Mouse (Mus musculus) forebrain, embryonic 14.5 days (tissue): ENCODE results near the gene Olfr1443. TPM values are rescaled to one million over a fixed set of nuclear protein-coding genes. Genes with fewer than 3 reads are reported as not detected.
"Not testable (repeated sequence)": the region's sequence is repeated elsewhere in the genome, so short reads cannot be mapped to it uniquely, and the experiment has no call there.

Source experiments
- ATAC-seq: fragments of 200-750 bp; cut with Nextera tagmentation; 2 replicates; pipeline ENCODE4 v1.8.0; 2017; ENCODE audit warnings: mild to moderate bottlenecking, moderate library complexity
- DNase-seq: peaks from one replicate; pipeline ENCODE4 v3.0.0-alpha.2; 2015; ENCODE audit warnings: low spot score
- H3K27ac ChIP-seq: fragments of 300-500 bp; sonication (generic); 2 replicates; pipeline ENCODE4 v1.5.1; 2014; ENCODE audit warnings: low read depth, mild to moderate bottlenecking, control low read depth, low read length, moderate library complexity
- H3K27me3 ChIP-seq: fragments of 300-500 bp; sonication (generic); replicated peaks from 2 replicates; pipeline ENCODE4 v1.6.1; 2014; ENCODE audit warnings: low read length, control low read depth, mixed read lengths; ENCODE audit not compliant: control insufficient read depth, insufficient read depth
- H3K36me3 ChIP-seq: fragments of 300-500 bp; sonication (generic); 2 replicates; pipeline ENCODE4 v1.6.1; 2014; ENCODE audit warnings: low read length, control low read depth; ENCODE audit not compliant: control insufficient read depth, insufficient read depth
- H3K4me1 ChIP-seq: fragments of 300-500 bp; sonication (generic); 2 replicates; pipeline ENCODE4 v1.6.1; 2014; ENCODE audit warnings: antibody characterized with exemption, low read length, control low read depth; ENCODE audit not compliant: control insufficient read depth, insufficient read depth
- H3K4me2 ChIP-seq: fragments of 300-500 bp; sonication (generic); 2 replicates; pipeline ENCODE4 v1.6.1; 2014; ENCODE audit warnings: mild to moderate bottlenecking, control low read depth, low read length
- H3K4me3 ChIP-seq: fragments of 300-500 bp; sonication (generic); 2 replicates; pipeline ENCODE4 v1.5.1; 2014; ENCODE audit warnings: low read depth, low read length, control low read depth
- H3K9ac ChIP-seq: fragments of 300-500 bp; sonication (generic); 2 replicates; pipeline ENCODE4 v1.6.1; 2014; ENCODE audit warnings: mild to moderate bottlenecking, low read length, control low read depth, moderate library complexity
- H3K9me3 ChIP-seq: fragments of 300-500 bp; sonication (generic); replicated peaks from 2 replicates; pipeline ENCODE4 v1.6.1; 2016; ENCODE audit warnings: low read length, control low read depth, mixed read lengths; ENCODE audit not compliant: control insufficient read depth
- WGBS: fragments of 180-500 bp; shearing (Covaris S2); extraction: QIAGEN DNeasy Blood & Tissue Kit; methylation state at CpG from one replicate; pipeline ENCODE4 v1.1.7; 2014; 5-methylcytosine and 5-hydroxymethylcytosine counted together
- polyA plus RNA-seq: library from polyadenylated mRNA; unstranded; fragments of >200 nt; fragmentation: Nextera tagmentation; extraction: Ambion mirVana; gene quantifications from 2 replicates; pipeline ENCODE4 v1.2.1, GENCODE M21; 2014

Olfr1443 gene
- not detected in 2 replicates for polyA plus RNA-seq

DNA sequence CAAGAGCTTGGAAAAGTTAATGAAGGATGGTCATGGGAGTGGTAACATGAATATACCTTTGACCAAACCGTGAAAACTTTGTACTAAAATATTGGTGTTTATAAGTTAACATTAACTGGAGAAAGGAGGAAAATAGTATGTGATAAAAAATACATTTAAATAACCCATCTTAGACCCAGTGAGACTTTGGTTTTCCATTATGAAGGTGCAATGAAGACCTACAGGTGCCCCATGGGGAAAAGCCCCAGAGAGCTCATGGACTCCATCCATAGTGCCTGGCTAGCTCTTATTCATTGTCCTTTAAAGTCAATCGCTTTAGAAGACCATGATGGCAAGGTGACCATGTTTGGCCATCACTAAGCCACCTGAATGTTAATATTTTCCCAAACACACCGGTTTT, at the start of gene Olfr1443:
Olfr1443 (plus strand) TSS at position 301 of the 400 bp plus-strand sequence.
- DNase-seq (no peak), ATAC-seq (no peak)
- no peaks in the 10 kb centered on the region for H3K27me3 ChIP-seq
- H3K4me1 ChIP-seq, result no peaks in the 10 kb centered on the region
- no peaks in the 10 kb centered on the region for H3K36me3 ChIP-seq
- H3K9ac ChIP-seq, result no peak within 1 kb of the TSS
- no peak within 1 kb of the TSS for H3K4me2 ChIP-seq
- no peaks in the 10 kb centered on the region for H3K9me3 ChIP-seq
- WGBS, result 65% methylated on average over 3 of the region's 3 CpGs
- H3K27ac ChIP-seq, result no peak within 1 kb of the TSS
- no peak within 1 kb of the TSS for H3K4me3 ChIP-seq

DNA sequence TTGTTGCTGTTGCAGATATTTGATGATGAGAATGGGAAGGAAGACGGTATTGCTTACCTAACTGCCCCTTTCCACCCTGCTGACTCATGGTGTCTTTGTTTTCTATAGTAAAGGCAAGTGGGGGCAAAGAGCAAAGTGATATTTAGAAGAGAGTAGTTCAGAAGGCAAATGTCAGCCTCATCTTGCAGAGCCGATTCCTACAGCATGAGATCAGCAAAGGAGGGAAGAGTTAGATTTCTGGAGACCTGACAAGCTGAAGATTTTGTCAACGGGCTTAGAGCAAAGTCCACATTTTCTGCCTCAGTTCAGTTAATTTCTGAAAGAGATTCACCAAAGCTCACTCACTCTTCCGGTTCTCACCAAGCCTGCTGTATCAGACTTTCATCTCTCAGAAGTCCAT, 44.7 kb upstream of the Olfr1443 start, which contains the start of gene Glyat:
Glyat (plus strand) TSS at position 133 of the 400 bp plus-strand sequence.
- Histone ChIP-seq H3K4me2 (no peak within 1 kb of the TSS), H3K4me3 (no peak within 1 kb of the TSS), H3K27me3 (no peaks in the 10 kb centered on the region), H3K36me3 (no peaks in the 10 kb centered on the region), H3K9ac (no peak within 1 kb of the TSS), H3K4me1 (no peaks in the 10 kb centered on the region), H3K9me3 (no peaks in the 10 kb centered on the region), H3K27ac (no peak within 1 kb of the TSS)
- 81% methylated on average over 4 of the region's 4 CpGs for WGBS
- ATAC-seq, result no peak
- no peak for DNase-seq

DNA sequence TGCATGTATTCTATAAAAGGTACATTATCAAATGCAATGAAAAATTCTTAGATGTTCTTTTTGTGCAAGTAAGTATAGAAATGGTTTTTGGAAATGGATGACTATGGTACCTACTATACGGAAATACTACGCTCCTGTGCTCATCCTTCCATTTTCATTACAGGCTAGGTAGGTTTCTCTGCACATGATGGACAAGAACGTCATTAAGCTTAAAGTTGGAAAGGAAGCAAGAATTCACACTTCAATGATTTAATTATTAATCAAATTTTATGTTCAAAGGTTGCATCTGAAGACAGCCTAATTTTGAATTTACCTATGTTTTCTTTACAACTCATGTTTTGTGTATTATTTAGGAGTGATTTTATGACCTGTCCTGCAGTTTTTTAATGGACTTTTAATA, 43.7 kb upstream of the Olfr1443 start:
- Histone ChIP-seq H3K27ac (no peak overlapping the region), H3K9ac (no peak overlapping the region), H3K4me3 (no peak overlapping the region), H3K9me3 (no peaks in the 10 kb centered on the region), H3K36me3 (no peaks in the 10 kb centered on the region), H3K27me3 (no peaks in the 10 kb centered on the region), H3K4me2 (no peak overlapping the region), H3K4me1 (no peaks in the 10 kb centered on the region)
- ATAC-seq, result no peak
- no peak for DNase-seq
- 88% methylated on average over 3 of the region's 3 CpGs for whole genome bisulfite sequencing

- no peaks in the 10 kb centered on the region for H3K9me3 ChIP-seq
- H3K27ac ChIP-seq, result no peak overlapping the region
- no peaks in the 10 kb centered on the region for H3K4me1 ChIP-seq
- no peak overlapping the region for H3K4me3 ChIP-seq
- no peak overlapping the region for H3K9ac ChIP-seq
- H3K27me3 ChIP-seq, result no peaks in the 10 kb centered on the region
- H3K4me2 ChIP-seq, result no peak overlapping the region
- DNase-seq (no peak), ATAC-seq (no peak)
- no peaks in the 10 kb centered on the region for H3K36me3 ChIP-seq
- WGBS, result 88% methylated on average over 4 of the region's 4 CpGs
Observed at GRCm38 (mm10) chr19:12634963-12635362, 42.9 kb upstream of the Olfr1443 start.

- Histone ChIP-seq H3K27ac (no peak overlapping the region), H3K9ac (no peak overlapping the region), H3K27me3 (no peaks in the 10 kb centered on the region), H3K4me3 (no peak overlapping the region), H3K9me3 (no peaks in the 10 kb centered on the region), H3K4me2 (no peak overlapping the region), H3K4me1 (no peaks in the 10 kb centered on the region), H3K36me3 (no peaks in the 10 kb centered on the region)
- no peak for DNase-seq
- ATAC-seq, result no peak
- WGBS, result 73% methylated on average over 3 of the region's 3 CpGs
Observed at GRCm38 (mm10) chr19:12636863-12637262, 41.0 kb upstream of the Olfr1443 start.

DNA sequence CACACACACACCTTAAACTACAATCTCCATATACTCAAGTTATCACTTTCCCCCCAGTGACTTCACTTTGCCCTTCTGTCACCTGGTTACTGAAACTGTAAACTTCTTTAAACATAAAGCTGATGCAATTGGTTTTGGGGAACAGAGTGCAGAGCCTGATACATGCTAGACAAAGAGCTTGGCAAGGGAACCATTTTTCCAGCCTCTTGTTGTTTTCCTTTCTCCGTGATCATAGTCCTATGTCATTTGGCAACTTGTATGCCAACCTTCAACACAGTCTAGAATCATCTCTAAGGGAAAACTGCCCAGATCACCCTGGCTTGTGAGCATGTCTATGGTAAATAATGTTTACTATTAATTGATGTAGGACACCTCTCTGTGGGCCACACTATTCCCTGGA, 39.9 kb upstream of the Olfr1443 start:
- DNase-seq (no peak), ATAC-seq (no peak)
- Histone ChIP-seq H3K9ac (no peak overlapping the region), H3K4me3 (no peak overlapping the region), H3K36me3 (no peaks in the 10 kb centered on the region), H3K27me3 (no peaks in the 10 kb centered on the region), H3K4me1 (no peaks in the 10 kb centered on the region), H3K27ac (no peak overlapping the region), H3K4me2 (no peak overlapping the region), H3K9me3 (no peaks in the 10 kb centered on the region)
- 88% methylated on average over 1 of the region's 1 CpGs for WGBS

- Histone ChIP-seq H3K36me3 (no peaks in the 10 kb centered on the region), H3K9ac (no peak overlapping the region), H3K4me2 (no peak overlapping the region), H3K4me3 (no peak overlapping the region), H3K27ac (no peak overlapping the region), H3K9me3 (no peaks in the 10 kb centered on the region), H3K27me3 (no peaks in the 10 kb centered on the region), H3K4me1 (no peaks in the 10 kb centered on the region)
- DNase-seq (no peak), ATAC-seq (no peak)
Observed at GRCm38 (mm10) chr19:12649511-12649910, 28.4 kb upstream of the Olfr1443 start.

- Histone ChIP-seq H3K9ac (no peak overlapping the region), H3K9me3 (no peaks in the 10 kb centered on the region), H3K27me3 (no peaks in the 10 kb centered on the region), H3K4me2 (no peak overlapping the region), H3K36me3 (no peaks in the 10 kb centered on the region), H3K4me3 (no peak overlapping the region), H3K4me1 (no peaks in the 10 kb centered on the region), H3K27ac (no peak overlapping the region)
- WGBS, result 78% methylated on average over 1 of the region's 1 CpGs
- DNase-seq (no peak), ATAC-seq (no peak)
Observed at GRCm38 (mm10) chr19:12666156-12666555, 11.8 kb upstream of the Olfr1443 start.

DNA sequence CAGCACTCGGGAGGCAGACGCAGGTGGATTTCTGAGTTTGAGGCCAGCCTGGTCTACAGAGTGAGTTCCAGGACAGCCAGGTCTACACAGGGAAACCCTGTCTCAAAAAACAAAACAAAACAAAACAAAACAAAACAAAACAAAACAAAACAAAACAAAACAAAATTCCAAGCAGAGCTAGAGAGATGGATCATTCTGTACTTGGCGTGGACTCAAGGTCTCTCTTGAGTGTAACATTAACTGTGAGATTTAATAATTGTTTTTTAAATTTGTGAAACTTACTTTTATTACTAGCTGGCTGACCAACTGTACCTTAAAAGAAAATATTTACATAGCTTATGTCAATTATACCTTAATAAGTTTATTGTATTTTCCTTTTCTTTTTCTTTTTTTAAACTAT, 9.3 kb upstream of the Olfr1443 start:
- H3K27me3 ChIP-seq, H3K4me3 ChIP-seq, H3K9ac ChIP-seq, DNase-seq, H3K4me1 ChIP-seq, H3K36me3 ChIP-seq, H3K9me3 ChIP-seq, ATAC-seq, H3K4me2 ChIP-seq, H3K27ac ChIP-seq: not testable (repeated sequence)
- 98% methylated on average over 3 of the region's 3 CpGs for WGBS
